Mouse (Mus musculus) megakaryocyte, embryonic 14.5 days (primary cell): ENCODE results near the gene Unk.

ENCODE experiments used
- FLI1 ChIP-seq: IDR thresholded peaks from 2 replicates; pipeline ENCODE4 v1.6.1; 2012; ENCODE audit warnings: low read length, inconsistent platforms, mixed read lengths
- GATA1 ChIP-seq: IDR thresholded peaks from 3 replicates; pipeline ENCODE4 v1.6.1; 2012; ENCODE audit warnings: mixed read lengths, low read length, inconsistent platforms, borderline replicate concordance

DNA sequence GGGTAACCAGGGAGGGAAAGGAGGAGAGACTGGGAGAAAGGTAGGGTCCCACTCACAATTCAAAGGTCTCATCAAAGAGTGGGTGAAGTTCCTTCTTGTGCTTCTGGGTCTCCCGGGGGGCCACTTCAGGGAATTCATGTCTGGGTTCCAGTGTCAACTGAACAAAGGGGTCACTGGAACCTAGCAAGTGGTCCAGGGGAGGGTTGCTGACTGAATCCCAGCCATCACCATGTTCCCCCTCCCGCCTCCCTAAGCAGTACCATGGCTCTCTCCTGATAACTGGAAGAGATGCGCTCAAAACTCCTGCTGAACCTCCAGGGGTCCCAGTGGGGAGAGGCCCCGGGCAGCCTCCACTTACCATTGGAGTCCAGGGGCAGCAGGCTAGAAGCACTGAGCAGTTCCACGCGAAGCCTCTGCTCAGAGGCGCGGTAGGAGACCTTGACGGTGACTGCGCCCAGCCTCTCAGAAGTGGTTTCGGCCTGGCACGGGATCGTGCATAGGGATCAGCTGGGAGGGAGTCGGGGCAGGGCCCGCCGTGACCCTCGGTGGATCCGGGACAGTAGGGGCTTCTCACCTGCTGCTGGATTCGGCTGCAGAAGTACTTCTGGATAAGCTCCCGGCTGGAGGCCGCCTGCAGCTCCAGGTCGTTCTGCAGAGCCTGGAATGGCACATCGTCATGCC, 34.2 kb downstream of the Unk start:
- TF ChIP-seq GATA1 (no peak), FLI1 (no peak)
